Mouse (Mus musculus) neutrophil, adult 5-6 weeks (primary cell): ENCODE measurements at regions not wholly inside any gene's neighbourhood (a gene's known extent, or its start where the extent isn't known, plus 50 kb on each side); places are given as distances from the start of the nearest gene placed in this dataset.

Experiments
- ATAC-seq: fragments of 151-379, 151-347 bp; 2 replicates; pipeline ENCODE4 v1.8.0; 2017; ENCODE audit warnings: mild to moderate bottlenecking, moderate TSS enrichment; ENCODE audit not compliant: insufficient number of reproducible peaks, poor library complexity, low FRiP score, severe bottlenecking; ENCODE audit errors: extremely low read depth

- no peak for ATAC-seq
Measured at GRCm38 (mm10) chr6:14094907-14095306, 223.6 kb upstream of the 2610001J05Rik start.

DNA sequence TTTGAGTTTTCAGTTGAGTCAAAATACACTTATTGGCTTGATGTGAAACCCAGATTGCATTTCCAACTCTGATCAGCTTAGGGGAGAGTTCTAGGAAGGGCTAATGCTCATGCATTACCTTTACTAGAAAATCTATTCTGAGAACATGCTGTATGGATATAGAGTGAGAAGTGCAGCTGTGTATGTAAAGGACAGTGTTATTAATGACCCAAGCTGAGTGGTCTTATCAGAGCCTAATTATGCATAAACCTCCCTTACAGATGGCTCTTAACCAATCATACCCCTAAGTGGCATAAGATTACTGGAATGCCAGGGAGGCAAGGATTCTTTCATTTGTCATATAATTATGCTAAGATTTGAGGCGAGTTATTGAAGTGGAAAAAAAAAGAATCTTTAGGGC, 210.6 kb upstream of the 2610001J05Rik start:
- ATAC-seq, result no peak

DNA sequence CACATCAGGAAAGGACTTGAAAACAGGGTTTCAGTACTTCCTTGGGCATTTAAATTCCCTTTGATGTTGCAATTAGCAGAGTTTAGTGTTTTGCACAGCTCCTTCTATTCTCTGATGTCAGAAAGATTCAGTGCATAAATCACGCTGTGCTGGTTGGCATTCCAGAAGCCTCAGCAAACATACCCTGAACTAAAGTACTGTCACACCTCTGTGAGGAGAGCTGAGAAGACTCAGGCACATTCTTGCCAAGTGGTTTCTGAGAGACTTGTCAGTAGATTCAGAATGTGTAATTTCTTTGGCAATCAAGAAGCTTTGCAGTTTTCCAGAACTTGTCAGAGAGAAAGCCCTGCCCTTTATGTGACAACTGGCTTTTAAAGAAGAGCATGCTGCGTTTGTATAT, 192.4 kb upstream of the 2610001J05Rik start:
- no peak for ATAC-seq

DNA sequence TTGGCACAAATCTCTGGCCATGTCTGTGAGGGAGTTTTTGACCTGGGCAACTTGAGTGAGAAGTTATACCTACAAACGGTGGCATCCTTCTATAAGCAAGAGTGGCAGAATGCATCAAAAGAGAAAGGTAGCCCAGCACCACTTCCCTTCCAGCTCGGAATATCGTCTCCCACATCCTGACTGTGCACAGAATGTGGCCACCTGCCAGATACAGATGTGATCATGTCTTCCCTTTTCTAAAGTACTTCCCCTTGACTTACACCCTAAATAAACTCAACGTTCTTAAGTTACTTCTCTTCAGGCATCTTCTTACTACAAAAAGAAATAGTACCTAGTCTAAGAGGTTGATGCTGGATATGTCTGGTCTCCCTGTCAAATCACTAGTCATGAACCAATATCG, 175.2 kb upstream of the 2610001J05Rik start:
- ATAC-seq, result no peak

GRCm38 (mm10) chr6:14044654-14045053, 173.3 kb upstream of the 2610001J05Rik start:
- no peak for ATAC-seq

- no peak for ATAC-seq
Measured at GRCm38 (mm10) chr6:14025898-14026297, 154.6 kb upstream of the 2610001J05Rik start.

DNA sequence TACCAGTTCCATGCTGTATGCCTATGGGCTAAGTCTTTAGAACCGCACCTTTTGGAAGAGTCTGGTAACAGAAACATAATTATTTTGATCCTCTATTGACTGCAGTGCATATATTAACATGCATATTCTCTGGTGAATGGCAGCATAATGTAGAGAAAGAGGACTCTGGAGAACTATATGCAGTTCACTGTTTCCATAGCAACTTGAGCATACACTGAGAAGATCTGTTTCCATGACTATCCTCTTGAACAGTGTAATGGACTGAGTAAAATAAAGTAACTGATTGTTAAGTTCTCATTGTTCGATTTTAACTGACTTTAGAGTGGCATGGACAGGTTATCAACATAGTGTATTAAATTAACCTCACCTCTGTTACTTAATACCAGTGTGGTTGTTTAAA, 147.6 kb upstream of the 2610001J05Rik start:
- no peak for ATAC-seq

GRCm38 (mm10) chr6:13982606-13983389, 111.5 kb upstream of the 2610001J05Rik start:
- ATAC-seq, result no peak

DNA sequence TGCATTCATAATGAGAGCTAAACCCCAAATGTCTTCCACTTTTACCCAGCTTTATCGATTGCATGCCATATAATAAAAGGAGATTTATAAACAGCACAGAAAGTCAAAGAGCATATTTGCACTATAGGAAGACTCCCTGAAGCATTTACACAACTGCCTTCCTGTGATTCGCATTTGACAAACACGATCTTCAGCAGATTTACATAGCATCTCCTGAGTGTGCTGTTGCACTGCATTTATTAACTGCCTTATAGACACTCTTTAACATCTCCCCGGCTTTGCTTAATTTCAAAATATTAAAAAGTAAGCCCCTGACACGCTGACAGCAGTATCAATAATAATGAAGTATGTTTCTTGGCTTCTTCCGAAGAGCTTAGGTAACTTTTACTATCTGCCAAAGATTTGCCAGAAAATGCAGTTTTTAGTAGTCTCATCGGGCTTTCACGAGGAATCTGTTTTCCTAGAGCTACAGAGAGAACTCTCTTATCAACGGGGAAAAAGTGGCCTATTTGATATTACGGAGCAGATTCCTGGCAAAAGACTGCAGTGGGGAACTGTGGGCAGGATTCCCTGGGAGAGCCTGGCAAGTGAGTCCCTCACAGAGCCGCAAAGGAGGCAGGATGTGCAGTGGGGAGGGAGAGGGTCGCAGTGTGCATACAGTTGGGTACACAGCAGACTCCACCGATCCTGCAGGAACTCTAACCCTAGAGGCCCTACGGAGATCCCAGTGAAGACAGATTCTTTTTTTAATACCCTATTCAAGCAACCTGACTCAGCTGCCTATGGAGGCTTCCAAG, 103.6 kb upstream of the 2610001J05Rik start:
- no peak for ATAC-seq

DNA sequence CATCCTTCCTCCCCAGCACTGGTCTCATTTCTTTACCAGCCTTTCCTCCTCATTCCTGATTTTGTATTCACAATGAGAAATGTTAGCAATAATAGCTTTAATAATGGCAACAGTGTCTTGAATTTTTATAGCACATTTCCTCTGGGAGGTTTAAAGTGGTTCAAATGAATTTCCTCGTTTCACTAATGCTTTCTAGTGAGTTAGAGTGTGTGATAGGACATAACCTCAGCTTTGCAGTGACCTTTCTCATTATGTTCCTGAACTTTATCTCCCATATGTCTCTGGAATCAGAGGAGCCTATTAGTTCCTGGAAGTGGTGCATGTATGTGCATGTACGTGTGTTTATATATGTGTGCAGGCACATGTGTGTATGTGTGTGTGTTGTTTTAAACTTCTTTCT, 93.2 kb upstream of the 2610001J05Rik start:
- ATAC-seq, result no peak

DNA sequence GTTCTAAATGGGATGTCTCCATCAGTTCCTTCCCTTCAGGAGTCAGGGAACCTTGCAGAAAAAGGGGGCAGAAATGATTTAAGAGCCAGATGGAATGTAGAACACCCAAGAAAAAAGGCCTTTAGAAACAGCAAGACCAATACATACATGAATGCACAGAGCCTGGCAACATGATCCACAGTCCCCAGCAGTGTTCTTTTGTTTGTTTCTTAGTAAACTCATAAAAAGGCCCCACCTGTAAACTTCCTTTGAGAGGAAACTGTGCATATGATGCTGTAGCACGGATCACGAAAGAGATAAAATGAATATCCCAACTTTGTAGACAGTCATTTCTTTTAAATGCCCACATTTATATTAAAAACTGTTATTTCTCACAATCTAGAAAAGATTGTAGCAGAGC, 92.7 kb upstream of the 2610001J05Rik start:
- ATAC-seq, result no peak

GRCm38 (mm10) chr6:13949640-13950039, 78.3 kb upstream of the 2610001J05Rik start:
- ATAC-seq, result no peak

GRCm38 (mm10) chr6:13920809-13921760, 49.8 kb upstream of the 2610001J05Rik start:
- ATAC-seq, result no peak
